Mouse (Mus musculus) bone marrow macrophage, adult 2 months (primary cell): ENCODE data around the gene Tmem95.

ENCODE experiments used
- CTCF ChIP-seq: IDR thresholded peaks from 2 replicates; pipeline ENCODE4 v1.5.1; 2012; ENCODE audit warnings: low read depth, mild to moderate bottlenecking, low read length, moderate library complexity
- POLR2A ChIP-seq: IDR thresholded peaks from 2 replicates; pipeline ENCODE4 v1.6.1; 2012; ENCODE audit warnings: mild to moderate bottlenecking, low read depth, low read length, borderline replicate concordance

DNA sequence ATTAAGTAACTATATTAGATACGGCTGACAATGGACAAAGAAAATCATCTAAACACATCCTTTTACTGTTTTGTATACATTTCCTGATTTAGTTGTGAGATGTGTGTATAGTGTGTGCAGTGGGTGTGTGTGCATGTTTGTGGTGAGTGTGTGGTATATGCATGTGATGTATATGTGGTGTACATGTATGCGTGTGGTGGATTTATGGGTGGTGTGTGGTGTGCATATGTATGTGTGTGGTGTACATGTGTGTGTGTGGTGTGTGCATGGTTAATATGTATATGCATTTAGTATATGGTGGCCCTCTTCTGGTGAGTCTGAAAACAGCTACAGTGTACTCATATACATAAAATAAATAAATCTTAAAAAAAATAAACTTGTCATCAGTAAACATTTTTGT is 49.7 kb upstream of the Tmem95 start:
- TF ChIP-seq CTCF, result no peak
- TF ChIP-seq POLR2A, result no peak
